Mouse (Mus musculus): Measurements from ENCODE around the gene Gm21860. TPM values are rescaled to one million over a fixed set of nuclear protein-coding genes. Genes with fewer than 3 reads are reported as not detected.
"Not testable (repeated sequence)": the region's sequence is repeated elsewhere in the genome, so short reads cannot be mapped to it uniquely, and the experiment has no call there.

The Gm21860 gene
- polyA plus RNA-seq, 1 experiment = not detected

- 81% methylated on average over 13 of the region's 13 CpGs for WGBS
- H3K27me3 ChIP-seq (ENCODE audit: control insufficient read depth, insufficient read depth, low read length); H3K27ac ChIP-seq (ENCODE audit: insufficient read depth, low read length); H3K4me1 ChIP-seq (ENCODE audit: control insufficient read depth, insufficient read depth, low read length); H3K4me3 ChIP-seq (replicated peaks; ENCODE audit: insufficient read depth, low read depth, low read length); DNase-seq: not testable (repeated sequence)
These were observed 35.0 kb downstream of the Gm21860 start for GRCm38 (mm10) chrY:90719403-90720232.

- H3K4me1 ChIP-seq (ENCODE audit: control insufficient read depth, insufficient read depth, low read length); H3K27ac ChIP-seq (ENCODE audit: insufficient read depth, low read length); H3K27me3 ChIP-seq (ENCODE audit: control insufficient read depth, insufficient read depth, low read length); H3K4me3 ChIP-seq (replicated peaks; ENCODE audit: insufficient read depth, low read depth, low read length): not testable (repeated sequence)
- 79% methylated on average over 22 of the region's 22 CpGs for WGBS
- DNase-seq = peak; percentile 49 to 64
These were observed 35.8 kb downstream of the Gm21860 start for GRCm38 (mm10) chrY:90718583-90719402.

GRCm38 (mm10) chrY:90718021-90718420, 36.6 kb downstream of the Gm21860 start:
- not testable (repeated sequence) for DNase-seq; H3K27me3 ChIP-seq (ENCODE audit: control insufficient read depth, insufficient read depth, low read length); H3K27ac ChIP-seq (ENCODE audit: insufficient read depth, low read length); H3K4me1 ChIP-seq (ENCODE audit: control insufficient read depth, insufficient read depth, low read length); H3K4me3 ChIP-seq (replicated peaks; ENCODE audit: insufficient read depth, low read depth, low read length)
- WGBS = 85% methylated on average over 9 of the region's 9 CpGs

GRCm38 (mm10) chrY:90717496-90717895, 37.1 kb downstream of the Gm21860 start:
- H3K27me3 ChIP-seq (ENCODE audit: control insufficient read depth, insufficient read depth, low read length); H3K4me3 ChIP-seq (replicated peaks; ENCODE audit: insufficient read depth, low read depth, low read length); H3K4me1 ChIP-seq (ENCODE audit: control insufficient read depth, insufficient read depth, low read length); H3K27ac ChIP-seq (ENCODE audit: insufficient read depth, low read length): not testable (repeated sequence)
- DNase-seq = peak in 1 of 2 experiments; percentile 37
- WGBS = 68% methylated on average over 7 of the region's 7 CpGs

Other genes starting within 250 kb of the Gm21860 start
- gene Gm47283, start 29.9 kb upstream of the Gm21860 start, polyA plus RNA-seq (2012; rRNA removed) = not detected in 2 replicates
- not detected in 2 replicates for gene Gm21748, start 84.4 kb upstream of the Gm21860 start, polyA plus RNA-seq (2012; rRNA removed)

Data from cerebellum, adult 2 months (tissue).